Mouse (Mus musculus) heart, embryonic 13.5 days (tissue): ENCODE measurements around the gene Prss8. TPM values are rescaled to one million over a fixed set of nuclear protein-coding genes. Genes with fewer than 3 reads are reported as not detected.

Source experiments
- ATAC-seq: fragments of 200-750 bp; cut with Nextera tagmentation; 2 replicates; pipeline ENCODE4 v1.8.0; 2017; ENCODE audit warnings: moderate TSS enrichment; ENCODE audit not compliant: insufficient number of reproducible peaks, low FRiP score, low TSS enrichment; ENCODE audit errors: extremely low read depth
- H3K27ac ChIP-seq: fragments of 300-500 bp; sonication (generic); replicated peaks from 2 replicates; pipeline ENCODE4 v1.5.1; 2015; ENCODE audit warnings: moderate library complexity, mild to moderate bottlenecking, inconsistent platforms
- H3K27me3 ChIP-seq: fragments of 300-500 bp; sonication (generic); replicated peaks from 2 replicates; pipeline ENCODE4 v1.6.1; 2015; ENCODE audit warnings: mild to moderate bottlenecking, inconsistent platforms
- H3K36me3 ChIP-seq: fragments of 300-500 bp; sonication (generic); 2 replicates; pipeline ENCODE4 v1.6.1; 2015; ENCODE audit warnings: mild to moderate bottlenecking, inconsistent platforms
- H3K4me1 ChIP-seq: fragments of 300-500 bp; sonication (generic); 2 replicates; pipeline ENCODE4 v1.6.1; 2015; ENCODE audit warnings: inconsistent platforms
- H3K4me2 ChIP-seq: fragments of 300-500 bp; sonication (generic); 2 replicates; pipeline ENCODE4 v1.6.1; 2015; ENCODE audit warnings: inconsistent platforms, mild to moderate bottlenecking, moderate library complexity
- H3K4me3 ChIP-seq: fragments of 300-500 bp; sonication (generic); 2 replicates; pipeline ENCODE4 v1.5.1; 2015; ENCODE audit warnings: moderate library complexity, mild to moderate bottlenecking, inconsistent platforms
- H3K9ac ChIP-seq: fragments of 300-500 bp; sonication (generic); 2 replicates; pipeline ENCODE4 v1.6.1; 2015; ENCODE audit warnings: inconsistent platforms, mild to moderate bottlenecking, moderate library complexity
- H3K9me3 ChIP-seq: fragments of 300-500 bp; sonication (generic); 2 replicates; pipeline ENCODE4 v1.6.1; 2016; ENCODE audit warnings: inconsistent platforms
- WGBS: fragments of 180-500 bp; shearing (Covaris S2); methylation state at CpG from one replicate; pipeline ENCODE4 v1.1.7; 2015; ENCODE audit warnings: mixed read lengths; 5-methylcytosine and 5-hydroxymethylcytosine counted together
- polyA plus RNA-seq: library from polyadenylated mRNA; unstranded; fragments of >200 nt; fragmentation: Nextera tagmentation; extraction: Ambion mirVana; gene quantifications from 2 replicates; pipeline ENCODE4 v1.2.1, GENCODE M21; 2015

The Prss8 gene
- polyA plus RNA-seq, 1 experiment from 2014 or later, result 1.8 TPM

GRCm38 (mm10) chr7:127926846-127927245, 3.1 kb downstream of the Prss8 start:
- Histone ChIP-seq H3K36me3 (peaks cover 49% of the 10 kb centered on the region), H3K27me3 (peaks cover 29% of the 10 kb centered on the region), H3K4me2 (no peak overlapping the region), H3K4me1 (peaks cover 21% of the 10 kb centered on the region), H3K9me3 (no peaks in the 10 kb centered on the region), H3K4me3 (no peak overlapping the region), H3K9ac (no peak overlapping the region), H3K27ac (no peak overlapping the region)
- WGBS, result 81% methylated on average over 11 of the region's 11 CpGs
- no peak for ATAC-seq

- WGBS, result 86% methylated on average over 8 of the region's 8 CpGs
- peaks cover 14% of the 10 kb centered on the region for H3K4me1 ChIP-seq
- H3K9me3 ChIP-seq, result no peaks in the 10 kb centered on the region
- peaks cover 55% of the 10 kb centered on the region for H3K36me3 ChIP-seq
- ATAC-seq, result no peak
- H3K9ac ChIP-seq, result no peak overlapping the region
- H3K4me3 ChIP-seq, result no peak overlapping the region
- peaks cover 29% of the 10 kb centered on the region for H3K27me3 ChIP-seq
- no peak overlapping the region for H3K4me2 ChIP-seq
- H3K27ac ChIP-seq, result no peak overlapping the region
Observed at GRCm38 (mm10) chr7:127926066-127926465, 3.8 kb downstream of the Prss8 start.

GRCm38 (mm10) chr7:127925252-127925651, 4.7 kb downstream of the Prss8 start:
- Histone ChIP-seq H3K36me3 (peaks cover 62% of the 10 kb centered on the region), H3K27me3 (peaks cover 24% of the 10 kb centered on the region), H3K4me1 (peaks cover 14% of the 10 kb centered on the region), H3K27ac (no peak overlapping the region), H3K9ac (no peak overlapping the region), H3K4me2 (no peak overlapping the region), H3K4me3 (no peak overlapping the region), H3K9me3 (no peaks in the 10 kb centered on the region)
- WGBS, result 76% methylated on average over 5 of the region's 5 CpGs
- no peak for ATAC-seq

DNA sequence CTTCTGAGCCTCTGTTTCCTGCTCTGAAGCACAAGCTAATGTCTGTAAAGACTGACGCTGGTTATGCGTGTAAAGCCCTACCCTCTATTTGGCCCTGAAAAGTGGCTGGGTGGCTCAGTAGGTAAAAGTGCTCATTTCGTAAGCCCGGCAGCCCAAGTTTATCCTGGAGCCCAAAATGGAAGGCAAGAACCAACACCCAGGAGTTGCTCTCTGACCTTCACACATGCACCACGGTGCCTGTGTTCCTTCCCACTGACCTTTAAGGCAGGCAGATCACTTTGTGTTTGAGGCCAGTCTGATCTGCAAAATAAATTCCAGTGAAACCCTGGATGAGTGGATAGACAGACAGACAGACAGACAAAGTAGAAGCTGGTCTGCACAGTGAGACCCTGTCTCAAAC, 6.2 kb downstream of the Prss8 start:
- Histone ChIP-seq H3K4me2 (no peak overlapping the region), H3K36me3 (peaks cover 65% of the 10 kb centered on the region), H3K4me1 (peaks cover 3% of the 10 kb centered on the region), H3K4me3 (no peak overlapping the region), H3K9me3 (no peaks in the 10 kb centered on the region), H3K27ac (no peak overlapping the region), H3K9ac (no peak overlapping the region), H3K27me3 (peaks cover 9% of the 10 kb centered on the region)
- WGBS, result 82% methylated on average over 5 of the region's 5 CpGs
- ATAC-seq, result no peak

- WGBS, result 72% methylated on average over 6 of the region's 6 CpGs
Observed at GRCm38 (mm10) chr7:127922451-127923275, 7.2 kb downstream of the Prss8 start.

GRCm38 (mm10) chr7:127921516-127921915, 8.4 kb downstream of the Prss8 start:
- H3K4me3 ChIP-seq, result no peak overlapping the region
- H3K4me2 ChIP-seq, result no peak overlapping the region
- H3K4me1 ChIP-seq, result no peaks in the 10 kb centered on the region
- H3K9ac ChIP-seq, result no peak overlapping the region
- H3K9me3 ChIP-seq, result no peaks in the 10 kb centered on the region
- ATAC-seq, result no peak
- no peak overlapping the region for H3K27ac ChIP-seq
- 64% methylated on average over 8 of the region's 8 CpGs for WGBS
- peaks cover 80% of the 10 kb centered on the region for H3K36me3 ChIP-seq
- H3K27me3 ChIP-seq, result no peaks in the 10 kb centered on the region; the same call in 1 of the 2 replicates

More at GRCm38 (mm10) chr7:127922451-127923275, 7.2 kb downstream of the Prss8 start:
- peaks cover 73% of the 10 kb centered on the region for H3K36me3 ChIP-seq
- no peaks in the 10 kb centered on the region; the same call in 1 of the 2 replicates for H3K27me3 ChIP-seq
- H3K27ac ChIP-seq, result no peak overlapping the region
- H3K9ac ChIP-seq, result no peak overlapping the region
- H3K4me1 ChIP-seq, result no peaks in the 10 kb centered on the region
- no peak overlapping the region for H3K4me3 ChIP-seq
- H3K9me3 ChIP-seq, result no peaks in the 10 kb centered on the region
- H3K4me2 ChIP-seq, result no peak overlapping the region
- ATAC-seq, result no peak

GRCm38 (mm10) chr7:127919290-127919689, 10.6 kb downstream of the Prss8 start:
- no peaks in the 10 kb centered on the region for H3K4me1 ChIP-seq
- ATAC-seq, result no peak
- WGBS, result 70% methylated on average over 7 of the region's 7 CpGs
- no peak overlapping the region for H3K9ac ChIP-seq
- H3K27me3 ChIP-seq, result no peaks in the 10 kb centered on the region
- H3K27ac ChIP-seq, result no peak overlapping the region
- H3K4me3 ChIP-seq, result no peak overlapping the region
- no peaks in the 10 kb centered on the region for H3K9me3 ChIP-seq
- no peak overlapping the region for H3K4me2 ChIP-seq
- peaks cover 77% of the 10 kb centered on the region for H3K36me3 ChIP-seq

DNA sequence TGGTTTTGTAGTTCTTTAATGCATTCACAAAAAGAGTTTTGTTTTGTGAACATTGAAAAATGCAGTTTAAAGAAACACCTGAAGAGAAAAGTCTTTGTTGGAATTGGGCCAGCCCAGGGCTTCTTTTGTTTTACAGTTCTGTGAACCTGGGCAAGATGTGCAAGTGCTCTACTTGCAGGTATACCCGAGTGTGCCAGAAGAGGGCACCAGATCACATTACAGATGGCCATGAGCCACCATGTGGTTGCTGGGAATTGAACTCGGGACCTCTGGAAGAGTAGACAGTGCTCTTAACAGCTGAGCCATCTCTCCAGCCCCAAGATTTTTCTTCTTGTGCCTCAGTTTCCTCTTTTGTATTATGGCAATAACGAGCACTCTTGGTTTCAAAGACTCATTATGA, 11.7 kb downstream of the Prss8 start:
- no peak for ATAC-seq
- no peaks in the 10 kb centered on the region for H3K9me3 ChIP-seq
- no peaks in the 10 kb centered on the region for H3K27me3 ChIP-seq
- no peak overlapping the region for H3K27ac ChIP-seq
- no peak overlapping the region for H3K4me2 ChIP-seq
- 53% methylated on average over 3 of the region's 3 CpGs for WGBS
- H3K9ac ChIP-seq, result no peak overlapping the region
- H3K4me3 ChIP-seq, result no peak overlapping the region
- peaks cover 69% of the 10 kb centered on the region for H3K36me3 ChIP-seq
- H3K4me1 ChIP-seq, result peaks cover 3% of the 10 kb centered on the region

GRCm38 (mm10) chr7:127915293-127915692, 14.6 kb downstream of the Prss8 start:
- no peak overlapping the region for H3K4me3 ChIP-seq
- no peak for ATAC-seq

DNA sequence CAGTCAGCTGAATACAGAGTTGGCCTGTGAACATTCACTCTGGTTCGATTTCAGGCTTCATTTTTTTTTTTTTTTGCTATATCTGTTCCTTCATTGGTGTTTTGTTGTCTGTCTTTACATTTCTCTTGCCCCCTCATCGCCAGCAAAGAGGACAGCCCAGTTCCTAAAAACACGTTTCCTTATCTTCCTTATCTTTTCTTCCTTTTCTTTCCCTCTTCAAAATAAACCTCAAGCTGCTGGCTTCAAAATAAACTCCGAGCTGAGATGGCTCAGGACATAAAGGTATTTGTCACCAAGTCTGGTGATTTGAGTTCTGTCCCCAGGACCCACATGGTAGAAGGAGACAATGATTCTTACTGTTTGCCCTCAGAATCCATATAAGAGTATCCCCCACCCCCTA, 17.0 kb downstream of the Prss8 start:
- 0 out of 2 replicates have a peak overlapping the region, but pooled peaks have one; percentile 87 for H3K27ac ChIP-seq

More at GRCm38 (mm10) chr7:127915293-127915692, 14.6 kb downstream of the Prss8 start:
- Histone ChIP-seq H3K27me3 (no peaks in the 10 kb centered on the region), H3K9ac (no peak overlapping the region), H3K9me3 (no peaks in the 10 kb centered on the region), H3K4me2 (no peak overlapping the region), H3K4me1 (peaks cover 14% of the 10 kb centered on the region), H3K27ac (no peak overlapping the region), H3K36me3 (peaks cover 42% of the 10 kb centered on the region)
- 90% methylated on average over 12 of the region's 12 CpGs for WGBS

DNA sequence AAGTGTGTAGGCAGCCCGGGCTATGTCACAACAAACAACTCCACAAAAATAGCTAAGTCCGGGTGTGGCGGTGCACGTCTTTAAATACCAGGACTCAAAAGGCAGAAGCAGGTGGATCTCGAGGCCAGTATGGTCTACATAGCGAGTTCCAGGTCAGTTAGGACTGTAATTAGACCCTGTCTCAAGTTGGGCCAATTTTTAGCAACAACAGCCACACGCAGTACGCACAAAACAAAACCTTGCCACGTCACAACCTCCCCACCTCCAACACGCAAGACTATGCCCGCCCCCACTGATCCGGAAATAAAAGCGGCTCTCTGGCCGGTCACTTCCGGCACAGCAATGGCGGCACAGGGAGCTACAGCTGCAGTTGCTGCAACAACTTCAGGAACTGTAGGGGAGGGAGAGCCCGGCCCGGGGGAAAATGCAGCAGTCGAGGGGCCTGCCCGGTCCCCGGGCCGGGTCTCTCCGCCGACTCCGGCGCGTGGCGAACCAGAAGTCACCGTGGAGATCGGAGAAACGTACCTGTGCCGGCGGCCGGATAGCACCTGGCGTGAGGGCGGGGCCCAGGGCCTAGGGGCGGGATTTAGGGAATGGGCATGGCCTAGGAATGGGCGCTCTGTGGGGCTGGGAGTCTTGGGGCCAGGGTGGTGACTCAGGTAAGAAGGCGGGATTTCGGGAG, 17.6 kb downstream of the Prss8 start, which contains the start of gene Kat8:
Gene Kat8, plus strand, starts transcription at position 327 of the 682 bp plus-strand sequence.
- Histone ChIP-seq H3K4me1 (peaks cover 14% of the 10 kb centered on the region), H3K36me3 (peaks cover 58% of the 10 kb centered on the region), H3K4me2 (peak within 1 kb of the TSS; percentile 78), H3K27ac (peak within 1 kb of the TSS; percentile 87), H3K4me3 (peak within 1 kb of the TSS; percentile 88), H3K9ac (peak within 1 kb of the TSS; percentile 89), H3K27me3 (no peaks in the 10 kb centered on the region), H3K9me3 (no peaks in the 10 kb centered on the region)
- peak; percentile 92 for ATAC-seq
- 1% methylated on average over 40 of the region's 40 CpGs for WGBS

More for the DNA sequence above, 17.0 kb downstream of the Prss8 start:
- H3K4me1 ChIP-seq, result peaks cover 14% of the 10 kb centered on the region
- no peaks in the 10 kb centered on the region for H3K27me3 ChIP-seq
- peaks cover 56% of the 10 kb centered on the region for H3K36me3 ChIP-seq
- peak overlapping the region; percentile 78 for H3K4me2 ChIP-seq
- WGBS, result 8% methylated on average over 4 of the region's 4 CpGs
- H3K9me3 ChIP-seq, result no peaks in the 10 kb centered on the region
- ATAC-seq, result no peak
- peak overlapping the region; percentile 88 for H3K4me3 ChIP-seq
- peak overlapping the region; percentile 89 for H3K9ac ChIP-seq
